Mouse (Mus musculus): ENCODE results near the gene Ankrd11. TPM values are rescaled to one million over a fixed set of nuclear protein-coding genes. Genes with fewer than 3 reads are reported as not detected.
A peak's percentile ranks its signal among the peaks of the same experiment; 100 is the strongest.

Gene Ankrd11
- polyA plus RNA-seq, 1 experiment = 79.2 TPM

GRCm38 (mm10) chr8:122979865-122980509 lies 62.1 kb downstream of the Ankrd11 start:
- Histone ChIP-seq H3K4me1 (ENCODE audit: control insufficient read depth, insufficient read depth, low read length) (peaks cover 46% of the 10 kb centered on the region), H3K27ac (ENCODE audit: insufficient read depth, low read depth, low read length) (peak overlapping the region; percentile 78), H3K4me3 (ENCODE audit: insufficient read depth, low read length) (peak overlapping the region; percentile 24)
- TF ChIP-seq POLR2A (IDR thresholded peaks at IDR 0.05; ENCODE audit: borderline replicate concordance, low read depth, low read length) (no peak), CTCF (IDR thresholded peaks at IDR 0.05; ENCODE audit: low read depth, low read length) (no peak)

DNA sequence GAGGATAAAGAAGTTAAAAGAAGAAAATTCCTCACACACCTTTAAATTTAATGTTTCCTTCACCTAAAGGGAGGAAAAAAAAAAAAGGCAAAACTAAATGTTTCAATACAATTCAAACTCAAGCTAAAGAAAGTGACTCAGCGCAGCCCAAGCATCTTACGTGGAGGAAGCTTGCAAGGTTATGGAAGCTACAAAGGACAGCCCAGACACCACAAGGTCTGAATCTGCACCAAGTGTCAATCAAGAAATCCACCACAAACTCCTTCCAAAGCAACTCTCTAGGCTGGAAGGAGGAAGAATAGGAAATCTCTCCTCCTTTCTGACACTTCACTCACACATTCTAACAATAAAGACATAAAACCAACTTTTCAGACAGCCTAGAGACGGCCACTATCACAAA lies 62.7 kb downstream of the Ankrd11 start:
- peak overlapping the region; percentile 24; the same call in 1 of the 2 replicates for H3K4me3 ChIP-seq (ENCODE audit: insufficient read depth, low read length)
- TF ChIP-seq POLR2A (IDR thresholded peaks at IDR 0.05; ENCODE audit: borderline replicate concordance, low read depth, low read length) = no peak
- no peak for TF ChIP-seq CTCF (IDR thresholded peaks at IDR 0.05; ENCODE audit: low read depth, low read length)
- H3K4me1 ChIP-seq (ENCODE audit: control insufficient read depth, insufficient read depth, low read length) = peaks cover 41% of the 10 kb centered on the region
- H3K27ac ChIP-seq (ENCODE audit: insufficient read depth, low read depth, low read length) = peak overlapping the region; percentile 78

DNA sequence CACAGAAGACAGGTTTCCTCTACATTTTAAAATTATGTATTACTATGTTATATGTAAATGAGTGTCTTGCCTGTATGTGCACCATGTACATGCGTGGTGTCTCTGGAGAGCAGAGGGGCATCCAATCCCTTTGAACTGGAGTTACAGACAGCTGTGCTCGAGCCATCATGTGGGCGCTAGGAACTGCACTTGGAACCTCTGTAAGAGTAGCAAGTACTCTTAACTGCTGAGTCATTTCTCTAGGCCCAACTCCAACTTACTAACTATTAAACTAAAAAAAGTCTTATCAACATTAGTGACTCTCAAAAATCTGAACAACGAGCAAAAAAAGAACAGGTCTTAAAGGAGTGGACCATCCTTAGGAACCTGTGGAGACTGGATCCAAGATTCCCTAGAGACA lies 66.0 kb downstream of the Ankrd11 start:
- H3K4me1 ChIP-seq (ENCODE audit: control insufficient read depth, insufficient read depth, low read length) = peaks cover 37% of the 10 kb centered on the region

GRCm38 (mm10) chr8:122969964-122970620 lies 72.0 kb downstream of the Ankrd11 start:
- peaks cover 21% of the 10 kb centered on the region for H3K4me1 ChIP-seq (ENCODE audit: control insufficient read depth, insufficient read depth, low read length)

More for the DNA sequence above, 66.0 kb downstream of the Ankrd11 start:
- H3K4me3 ChIP-seq (ENCODE audit: insufficient read depth, low read length) = no peak overlapping the region
- no peak for TF ChIP-seq CTCF (IDR thresholded peaks at IDR 0.05; ENCODE audit: low read depth, low read length)
- no peak for TF ChIP-seq POLR2A (IDR thresholded peaks at IDR 0.05; ENCODE audit: borderline replicate concordance, low read depth, low read length)
- H3K27ac ChIP-seq (ENCODE audit: insufficient read depth, low read depth, low read length) = no peak overlapping the region

DNA sequence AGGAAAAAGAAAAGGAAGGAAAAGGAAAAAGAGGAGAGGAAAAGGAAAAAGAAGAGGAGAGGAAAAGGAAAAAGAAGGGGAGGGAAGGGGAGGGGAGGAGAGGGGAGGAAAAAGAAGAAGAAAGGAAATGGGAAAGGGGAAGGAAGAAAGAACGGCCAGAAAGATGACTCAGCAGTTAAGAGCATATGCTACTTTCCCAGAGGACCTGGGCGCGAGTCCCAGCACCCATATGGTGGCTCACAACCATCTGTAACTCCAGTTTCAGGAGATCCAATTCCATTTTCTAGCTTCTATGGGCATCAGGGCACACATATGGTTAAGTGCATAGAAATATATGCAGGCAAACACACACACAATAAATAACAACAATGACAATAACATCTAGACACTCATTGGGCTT lies 73.9 kb downstream of the Ankrd11 start:
- Histone ChIP-seq H3K4me3 (ENCODE audit: insufficient read depth, low read length) (no peak overlapping the region), H3K4me1 (ENCODE audit: control insufficient read depth, insufficient read depth, low read length) (peaks cover 22% of the 10 kb centered on the region), H3K27ac (ENCODE audit: insufficient read depth, low read depth, low read length) (no peak overlapping the region)
- TF ChIP-seq POLR2A (IDR thresholded peaks at IDR 0.05; ENCODE audit: borderline replicate concordance, low read depth, low read length) = no peak
- TF ChIP-seq CTCF (IDR thresholded peaks at IDR 0.05; ENCODE audit: low read depth, low read length) = no peak

More at GRCm38 (mm10) chr8:122969964-122970620, 72.0 kb downstream of the Ankrd11 start:
- TF ChIP-seq CTCF (IDR thresholded peaks at IDR 0.05; ENCODE audit: low read depth, low read length) = no peak
- TF ChIP-seq POLR2A (IDR thresholded peaks at IDR 0.05; ENCODE audit: borderline replicate concordance, low read depth, low read length) = no peak
- Histone ChIP-seq H3K27ac (ENCODE audit: insufficient read depth, low read depth, low read length) (no peak overlapping the region), H3K4me3 (ENCODE audit: insufficient read depth, low read length) (no peak overlapping the region)

DNA sequence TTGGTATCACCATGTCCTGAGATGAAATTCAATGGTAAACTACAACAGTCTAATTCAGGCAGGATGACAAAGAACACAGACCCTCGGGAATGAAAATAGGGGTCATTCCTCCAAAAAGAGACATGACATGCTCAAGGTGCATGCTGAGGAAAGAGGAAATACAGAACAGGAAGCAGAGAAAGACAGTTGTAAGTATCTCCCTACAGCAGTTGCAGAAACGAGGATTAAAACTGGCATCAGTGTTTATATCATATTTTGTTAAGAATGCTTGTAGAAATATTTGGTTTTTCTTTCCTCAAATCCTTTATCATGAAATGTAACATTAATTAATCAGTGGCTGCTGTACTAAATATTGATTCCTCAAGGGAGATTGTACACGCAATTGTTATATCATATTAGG lies 75.4 kb downstream of the Ankrd11 start:
- no peak for TF ChIP-seq POLR2A (IDR thresholded peaks at IDR 0.05; ENCODE audit: borderline replicate concordance, low read depth, low read length)
- TF ChIP-seq CTCF (IDR thresholded peaks at IDR 0.05; ENCODE audit: low read depth, low read length) = no peak
- H3K4me3 ChIP-seq (ENCODE audit: insufficient read depth, low read length) = no peak overlapping the region
- H3K4me1 ChIP-seq (ENCODE audit: control insufficient read depth, insufficient read depth, low read length) = peaks cover 29% of the 10 kb centered on the region
- H3K27ac ChIP-seq (ENCODE audit: insufficient read depth, low read depth, low read length) = no peak overlapping the region

- TF ChIP-seq POLR2A (IDR thresholded peaks at IDR 0.05; ENCODE audit: borderline replicate concordance, low read depth, low read length) (no peak), CTCF (IDR thresholded peaks at IDR 0.05; ENCODE audit: low read depth, low read length) (no peak)
- Histone ChIP-seq H3K4me3 (ENCODE audit: insufficient read depth, low read length) (no peak overlapping the region), H3K4me1 (ENCODE audit: control insufficient read depth, insufficient read depth, low read length) (peaks cover 29% of the 10 kb centered on the region), H3K27ac (ENCODE audit: insufficient read depth, low read depth, low read length) (no peak overlapping the region)
These were observed 80.0 kb downstream of the Ankrd11 start for GRCm38 (mm10) chr8:122962046-122962445.

DNA sequence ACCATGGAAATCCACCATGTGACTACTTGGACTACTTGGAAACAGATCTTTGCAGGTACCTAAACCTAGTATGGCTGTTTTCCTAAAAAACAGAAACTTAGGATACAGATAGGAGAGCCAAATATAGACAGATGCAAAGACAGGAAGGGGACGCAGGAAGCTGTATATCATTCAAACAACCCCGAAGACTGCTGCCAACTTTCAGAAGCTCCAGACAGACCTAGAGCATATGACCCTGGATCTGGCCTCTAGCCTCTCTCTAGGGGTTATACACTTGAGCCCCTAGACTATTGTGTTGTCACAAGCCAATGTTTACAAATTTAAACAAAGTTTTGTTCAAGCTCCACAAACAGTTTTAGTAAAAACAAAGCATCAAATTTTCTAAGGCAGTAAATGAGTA lies 80.6 kb downstream of the Ankrd11 start:
- no peak overlapping the region for H3K4me3 ChIP-seq (ENCODE audit: insufficient read depth, low read length)
- no peak overlapping the region for H3K27ac ChIP-seq (ENCODE audit: insufficient read depth, low read depth, low read length)
- peaks cover 30% of the 10 kb centered on the region for H3K4me1 ChIP-seq (ENCODE audit: control insufficient read depth, insufficient read depth, low read length)
- TF ChIP-seq CTCF (IDR thresholded peaks at IDR 0.05; ENCODE audit: low read depth, low read length) (no peak), POLR2A (IDR thresholded peaks at IDR 0.05; ENCODE audit: borderline replicate concordance, low read depth, low read length) (no peak)

DNA sequence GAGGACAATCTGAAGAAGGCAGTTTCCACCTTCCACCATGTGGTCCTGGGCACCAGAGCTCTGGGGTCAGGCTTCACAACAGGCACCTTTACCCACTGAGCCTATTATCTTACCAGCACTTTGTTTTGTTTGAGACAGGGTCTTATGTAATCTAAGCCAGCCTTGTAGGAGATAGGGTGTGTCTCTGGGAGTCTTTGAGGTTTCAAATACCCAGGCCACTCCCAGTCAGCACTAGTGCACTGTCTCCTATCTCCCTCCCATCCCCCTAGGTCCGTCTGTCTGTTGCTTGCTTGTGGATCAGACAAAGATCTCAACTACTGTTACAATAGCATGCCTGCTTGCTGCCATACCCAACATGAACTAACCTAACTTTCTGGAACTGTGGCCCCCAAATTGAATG lies 81.1 kb downstream of the Ankrd11 start:
- Histone ChIP-seq H3K27ac (ENCODE audit: insufficient read depth, low read depth, low read length) (no peak overlapping the region), H3K4me1 (ENCODE audit: control insufficient read depth, insufficient read depth, low read length) (peaks cover 26% of the 10 kb centered on the region), H3K4me3 (ENCODE audit: insufficient read depth, low read length) (no peak overlapping the region)
- TF ChIP-seq CTCF (IDR thresholded peaks at IDR 0.05; ENCODE audit: low read depth, low read length) (no peak), POLR2A (IDR thresholded peaks at IDR 0.05; ENCODE audit: borderline replicate concordance, low read depth, low read length) (no peak)

GRCm38 (mm10) chr8:122960323-122960722 lies 81.8 kb downstream of the Ankrd11 start:
- H3K4me3 ChIP-seq (ENCODE audit: insufficient read depth, low read length) = no peak overlapping the region
- peaks cover 30% of the 10 kb centered on the region for H3K4me1 ChIP-seq (ENCODE audit: control insufficient read depth, insufficient read depth, low read length)
- no peak for TF ChIP-seq POLR2A (IDR thresholded peaks at IDR 0.05; ENCODE audit: borderline replicate concordance, low read depth, low read length)
- no peak for TF ChIP-seq CTCF (IDR thresholded peaks at IDR 0.05; ENCODE audit: low read depth, low read length)
- no peak overlapping the region for H3K27ac ChIP-seq (ENCODE audit: insufficient read depth, low read depth, low read length)
